Mouse (Mus musculus) C2C12 (cell line): ENCODE data around the gene Prkg2. TPM values are rescaled to one million over a fixed set of nuclear protein-coding genes. Genes with fewer than 3 reads are reported as not detected.

Experiments
- H3K27me3 ChIP-seq: one replicate; pipeline ENCODE4 v1.6.1; 2011; ENCODE audit not compliant: control insufficient read depth, insufficient read depth, insufficient read length
- H3K36me3 ChIP-seq: one replicate; pipeline ENCODE4 v1.6.1; 2011; ENCODE audit not compliant: control insufficient read depth, insufficient read depth
- H3K4me3 ChIP-seq: one replicate; pipeline ENCODE4 v1.5.1; 2011; ENCODE audit warnings: mild to moderate bottlenecking, control low read depth; ENCODE audit not compliant: poor library complexity, insufficient read depth, severe bottlenecking
- H3K79me2 ChIP-seq: one replicate; pipeline ENCODE4 v1.6.1; 2011; ENCODE audit not compliant: control insufficient read depth, insufficient read depth
- H3K79me3 ChIP-seq: one replicate; pipeline ENCODE4 v1.6.1; 2011; ENCODE audit warnings: low read depth, control low read depth
- H3ac ChIP-seq: one replicate; pipeline ENCODE3; 2011; ENCODE audit warnings: low read depth; ENCODE audit not compliant: control insufficient read depth, insufficient read length
- CEBPB ChIP-seq: IDR thresholded peaks from one replicate; pipeline ENCODE4 v1.6.1; 2011; ENCODE audit warnings: low read depth, mild to moderate bottlenecking, control low read depth, moderate library complexity
- CTCF ChIP-seq: IDR thresholded peaks from one replicate; pipeline ENCODE4 v1.5.1; 2011; ENCODE audit not compliant: control insufficient read depth, insufficient read depth, insufficient read length
- FOSL1 ChIP-seq: IDR thresholded peaks from one replicate; pipeline ENCODE4 v1.8.0; 2011; ENCODE audit warnings: mild to moderate bottlenecking, low read length; ENCODE audit not compliant: poor library complexity, insufficient read depth, severe bottlenecking
- MAX ChIP-seq: IDR thresholded peaks from one replicate; pipeline ENCODE4 v1.6.1; 2011; ENCODE audit warnings: mild to moderate bottlenecking, control low read depth
- MYOD1 ChIP-seq: IDR thresholded peaks from one replicate; pipeline ENCODE4 v1.6.1; 2011; ENCODE audit warnings: low read depth; ENCODE audit not compliant: control insufficient read depth, insufficient read length
- MYOG ChIP-seq: IDR thresholded peaks from one replicate; pipeline ENCODE4 v1.6.1; 2011; ENCODE audit not compliant: control insufficient read depth, insufficient read length; ENCODE audit errors: extremely low read depth
- USF1 ChIP-seq: IDR thresholded peaks from one replicate; pipeline ENCODE4 v1.6.1; 2011; ENCODE audit warnings: low read depth, mild to moderate bottlenecking, control low read depth, moderate library complexity
- polyA plus RNA-seq: library from polyadenylated mRNA; unstranded; fragments of >200 nt; fragmentation: generic; extraction: Trizol; gene quantifications from one replicate; pipeline ENCODE4 v1.2.1, GENCODE M21; 2012; ENCODE audit warnings: missing spikeins

Gene Prkg2
- polyA plus RNA-seq, 1 experiment = 45.7 TPM

DNA sequence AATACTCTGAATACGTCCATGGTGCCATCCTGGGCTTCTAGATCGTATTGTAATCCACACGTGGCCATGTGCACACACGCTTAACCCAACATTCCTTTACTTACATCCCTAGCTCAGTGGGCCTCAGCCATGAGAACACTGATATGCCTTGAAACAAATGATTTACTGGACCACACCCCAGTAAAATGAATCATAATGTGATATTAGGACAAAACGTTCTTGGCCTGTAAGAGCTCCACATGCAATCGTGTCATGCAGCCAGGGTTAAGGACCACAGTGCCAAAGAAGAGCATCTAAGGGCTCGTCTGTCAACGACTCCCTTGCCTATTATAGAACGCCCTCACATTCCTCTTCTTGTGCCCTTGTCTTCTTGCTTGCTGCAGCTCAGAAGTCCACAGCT lies 70.5 kb downstream of the Prkg2 start:
- no peak for TF ChIP-seq MYOG
- TF ChIP-seq USF1 = no peak
- no peak for TF ChIP-seq MYOD1
- no peak for TF ChIP-seq MAX
- no peak for TF ChIP-seq CEBPB
- no peak for TF ChIP-seq FOSL1
- TF ChIP-seq CTCF = no peak
- Histone ChIP-seq H3K79me3 (no peaks in the 10 kb centered on the region), H3K4me3 (no peak overlapping the region), H3K27me3 (no peaks in the 10 kb centered on the region), H3K36me3 (peaks cover 11% of the 10 kb centered on the region), H3K79me2 (no peaks in the 10 kb centered on the region), H3ac (no peak overlapping the region)

DNA sequence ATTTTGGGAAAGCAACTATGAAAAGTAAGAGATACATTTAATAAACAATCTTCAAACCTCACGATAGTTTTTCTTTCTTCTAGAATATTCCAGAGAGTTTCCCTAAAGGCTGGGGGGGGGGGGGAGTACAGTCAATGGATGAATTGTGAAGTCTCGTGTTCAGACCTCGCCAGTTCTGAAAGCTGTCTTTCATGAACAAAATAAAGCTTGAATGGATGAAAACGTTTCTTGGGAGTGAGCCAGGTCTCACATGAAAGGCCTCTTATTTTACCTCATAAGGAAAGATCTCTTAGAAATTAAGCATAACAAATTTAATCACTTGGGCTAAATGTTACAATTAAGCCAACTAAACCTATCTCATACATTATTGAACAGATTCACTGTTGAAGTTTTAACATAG lies 72.0 kb downstream of the Prkg2 start:
- TF ChIP-seq CTCF = no peak
- no peak for TF ChIP-seq MYOD1
- TF ChIP-seq MYOG = no peak
- no peak for TF ChIP-seq CEBPB
- TF ChIP-seq USF1 = no peak
- TF ChIP-seq FOSL1 = no peak
- TF ChIP-seq MAX = no peak
- H3K4me3 ChIP-seq = no peak overlapping the region
- H3K79me3 ChIP-seq = no peaks in the 10 kb centered on the region
- no peaks in the 10 kb centered on the region for H3K27me3 ChIP-seq
- no peak overlapping the region for H3ac ChIP-seq
- H3K79me2 ChIP-seq = no peaks in the 10 kb centered on the region
- H3K36me3 ChIP-seq = peaks cover 21% of the 10 kb centered on the region

- H3K36me3 ChIP-seq = peaks cover 22% of the 10 kb centered on the region
- TF ChIP-seq MYOG (no peak), CEBPB (no peak), MYOD1 (no peak), MAX (no peak), CTCF (no peak)
- H3K4me3 ChIP-seq = no peak overlapping the region
- H3K27me3 ChIP-seq = no peaks in the 10 kb centered on the region
- no peak overlapping the region for H3ac ChIP-seq
- no peaks in the 10 kb centered on the region for H3K79me2 ChIP-seq
- H3K79me3 ChIP-seq = no peaks in the 10 kb centered on the region
Measured at GRCm38 (mm10) chr5:98964367-98964766, 72.8 kb downstream of the Prkg2 start.

DNA sequence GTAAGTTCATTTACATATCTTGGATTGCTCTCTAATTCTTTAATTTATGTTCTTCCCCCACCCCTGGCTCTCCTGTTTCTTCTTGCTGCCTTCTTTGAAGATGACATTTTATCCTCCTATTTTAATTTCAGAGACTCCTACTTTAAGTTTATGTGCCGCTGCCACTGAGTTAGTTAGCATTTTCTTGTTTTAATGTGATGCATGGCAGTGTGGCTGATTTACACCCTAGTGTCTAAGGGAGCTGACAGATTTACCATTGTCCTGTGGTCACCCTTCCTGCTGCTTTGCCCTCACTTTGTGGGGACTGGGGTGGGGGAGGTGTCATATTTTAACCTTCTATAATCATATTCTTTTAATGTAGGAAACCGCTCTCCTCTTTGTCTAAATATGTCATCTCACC lies 74.7 kb downstream of the Prkg2 start:
- no peaks in the 10 kb centered on the region for H3K79me3 ChIP-seq
- H3K4me3 ChIP-seq = no peak overlapping the region
- no peaks in the 10 kb centered on the region for H3K79me2 ChIP-seq
- H3K36me3 ChIP-seq = peaks cover 34% of the 10 kb centered on the region
- H3K27me3 ChIP-seq = no peaks in the 10 kb centered on the region
- no peak overlapping the region for H3ac ChIP-seq
- no peak for TF ChIP-seq FOSL1
- TF ChIP-seq USF1 = no peak
- no peak for TF ChIP-seq CTCF
- no peak for TF ChIP-seq MAX
- no peak for TF ChIP-seq MYOD1
- no peak for TF ChIP-seq CEBPB
- TF ChIP-seq MYOG = no peak

DNA sequence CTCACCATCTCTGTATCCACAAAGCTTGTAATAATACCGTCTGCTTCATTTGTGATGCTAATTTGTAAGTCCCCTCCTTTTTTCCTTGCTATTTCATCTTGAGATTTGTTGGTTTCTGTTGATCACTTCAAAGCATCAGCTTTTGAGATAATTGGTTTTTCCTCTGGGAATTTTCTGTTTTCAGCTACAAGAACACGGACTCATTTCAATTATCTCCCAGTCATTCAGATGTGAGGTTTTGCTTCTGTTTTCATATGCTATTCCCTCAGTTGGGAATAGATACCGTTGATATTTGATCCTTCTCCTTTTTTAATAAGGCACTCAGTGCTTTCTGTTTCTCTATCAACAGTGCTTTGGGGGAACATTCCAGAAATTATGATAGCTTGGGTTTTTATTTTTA lies 81.6 kb downstream of the Prkg2 start:
- Histone ChIP-seq H3ac (no peak overlapping the region), H3K79me3 (peaks cover 28% of the 10 kb centered on the region), H3K4me3 (no peak overlapping the region), H3K27me3 (no peaks in the 10 kb centered on the region), H3K36me3 (peaks cover 35% of the 10 kb centered on the region), H3K79me2 (peaks cover 63% of the 10 kb centered on the region)
- TF ChIP-seq MYOD1 = no peak
- no peak for TF ChIP-seq MYOG
- no peak for TF ChIP-seq FOSL1
- TF ChIP-seq USF1 = no peak

GRCm38 (mm10) chr5:98953386-98953785 lies 83.8 kb downstream of the Prkg2 start:
- TF ChIP-seq MYOD1 (no peak), MAX (no peak), MYOG (no peak), CTCF (no peak), CEBPB (no peak), FOSL1 (no peak), USF1 (no peak)
- Histone ChIP-seq H3K27me3 (no peaks in the 10 kb centered on the region), H3K79me3 (peaks cover 28% of the 10 kb centered on the region), H3ac (no peak overlapping the region), H3K79me2 (peaks cover 67% of the 10 kb centered on the region), H3K4me3 (no peak overlapping the region), H3K36me3 (peaks cover 25% of the 10 kb centered on the region)
